Mouse (Mus musculus) brain, embryonic 14.5 days (tissue): ENCODE data around the gene Eml1.

Experiments
- CTCF ChIP-seq: fragments of 200-500 bp; IDR thresholded peaks from 2 replicates; pipeline ENCODE4 v1.5.1; 2012; ENCODE audit warnings: inconsistent platforms, mild to moderate bottlenecking, moderate library complexity, borderline replicate concordance; ENCODE audit not compliant: insufficient read depth, insufficient read length; ENCODE audit errors: extremely low read depth
- POLR2A ChIP-seq: fragments of 200-500 bp; IDR thresholded peaks from 2 replicates; pipeline ENCODE4 v1.6.1; 2012; ENCODE audit warnings: mild to moderate bottlenecking, inconsistent platforms, borderline replicate concordance; ENCODE audit not compliant: poor library complexity, insufficient read depth, insufficient read length, severe bottlenecking; ENCODE audit errors: extremely low read depth

DNA sequence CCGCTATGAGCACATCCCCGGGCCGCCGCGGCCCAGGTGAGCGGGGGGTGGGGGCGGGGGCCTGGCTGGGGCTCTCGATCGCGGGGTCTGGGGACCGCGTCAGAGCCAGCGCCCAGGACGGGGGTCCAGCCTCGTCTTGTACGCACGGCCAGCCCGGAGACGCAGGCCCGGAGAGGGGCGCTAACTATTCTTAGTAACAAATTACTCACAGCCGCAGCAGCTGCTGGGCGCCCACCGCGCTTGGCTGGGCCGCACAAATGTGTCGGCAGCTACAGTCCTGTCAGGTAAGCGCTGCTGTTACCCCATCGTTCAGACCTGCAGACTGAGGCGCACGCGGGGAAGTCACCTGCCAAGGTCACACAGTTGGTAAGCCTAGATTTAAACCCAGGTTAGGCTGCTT lies 36.2 kb upstream of the Eml1 start:
- no peak for TF ChIP-seq POLR2A
- no peak for TF ChIP-seq CTCF
